Mouse (Mus musculus): ENCODE measurements around the gene Pank1.

Gene Pank1

DNA sequence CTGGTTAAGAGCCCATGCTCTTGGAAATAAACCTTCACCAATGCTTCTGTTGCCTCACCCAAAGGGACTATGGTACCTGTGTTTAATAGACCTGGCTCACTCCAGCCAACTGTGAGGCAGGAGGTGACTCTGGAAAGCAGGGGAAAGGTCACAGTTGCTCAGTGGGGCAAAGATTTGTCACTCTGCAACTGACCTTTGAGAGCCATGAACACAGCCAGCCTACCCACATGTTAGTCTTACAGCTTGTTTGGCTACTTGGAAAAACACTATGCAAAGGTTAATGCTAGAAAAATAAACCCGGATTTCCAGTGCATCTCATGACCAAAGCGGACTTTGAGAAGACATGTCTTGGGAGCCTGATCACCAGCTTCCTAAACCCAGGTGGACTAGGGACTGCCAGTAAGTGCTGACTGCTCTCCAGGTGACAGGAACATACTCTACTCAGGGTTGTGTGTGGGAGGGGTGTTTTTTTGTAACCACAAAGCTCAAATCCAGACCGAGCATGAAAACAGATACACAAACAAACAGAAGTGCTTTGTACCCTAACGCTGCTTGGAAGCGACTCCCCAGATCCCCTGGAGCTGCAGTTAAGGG lies 59.6 kb downstream of the Pank1 start:
- no peak for DNase-seq

DNA sequence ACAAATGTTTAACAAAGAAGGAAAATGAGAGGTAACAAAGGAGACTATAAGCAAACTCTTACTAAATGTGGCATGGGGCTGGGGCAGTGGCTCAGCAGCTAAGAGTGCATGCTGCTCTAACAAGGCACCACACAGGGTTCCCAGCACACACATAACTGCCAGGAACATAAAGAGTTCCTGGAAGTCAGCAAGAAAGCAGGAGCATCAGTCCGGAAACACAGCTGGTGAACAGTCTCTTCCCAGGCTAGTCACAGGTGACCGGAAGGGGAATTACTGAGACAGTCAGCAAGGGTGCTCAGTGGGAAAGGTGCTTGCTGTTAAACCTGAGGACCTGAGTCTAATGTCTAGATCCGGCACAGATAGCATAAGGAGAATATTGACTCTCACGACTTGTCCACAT lies 63.9 kb downstream of the Pank1 start:
- no peak for DNase-seq

DNA sequence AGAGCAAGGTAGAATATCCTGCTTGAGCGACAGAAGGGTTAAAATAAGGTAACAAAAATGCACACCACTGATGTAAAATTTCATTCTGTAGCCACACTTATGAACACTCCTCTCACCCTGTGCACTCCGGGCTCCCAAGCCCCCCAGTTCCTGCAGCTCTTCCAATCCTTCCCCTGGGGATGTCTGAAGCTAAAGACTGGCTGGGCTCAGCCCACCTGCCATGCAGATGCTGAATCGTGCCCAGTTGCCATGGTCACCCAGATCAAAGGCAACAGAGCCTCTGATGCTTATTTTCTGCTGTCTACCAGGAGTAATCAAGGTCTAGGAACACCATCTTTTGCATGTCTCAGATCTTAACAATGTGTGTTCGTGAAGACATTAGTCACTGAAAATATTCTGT lies 64.6 kb downstream of the Pank1 start:
- DNase-seq = no peak

DNA sequence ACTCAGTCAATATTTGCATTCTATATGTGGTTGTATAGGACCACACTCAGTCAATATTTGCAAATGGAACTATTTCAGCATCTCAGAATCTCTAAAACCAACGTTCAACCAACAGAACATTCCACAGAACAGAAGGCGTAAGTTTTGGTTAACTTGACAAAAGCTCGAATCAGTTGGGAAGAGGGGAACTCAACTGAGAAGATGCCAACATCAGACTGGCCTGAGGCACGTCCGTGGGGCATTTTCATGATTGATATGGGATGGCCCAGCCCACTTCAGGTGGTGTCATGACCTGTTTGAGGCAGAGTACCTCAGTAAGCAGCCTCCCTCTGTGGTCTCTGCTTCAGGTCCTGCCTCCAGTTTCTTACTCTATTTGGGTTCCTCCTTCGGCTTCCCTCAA lies 65.3 kb downstream of the Pank1 start:
- no peak for DNase-seq

DNA sequence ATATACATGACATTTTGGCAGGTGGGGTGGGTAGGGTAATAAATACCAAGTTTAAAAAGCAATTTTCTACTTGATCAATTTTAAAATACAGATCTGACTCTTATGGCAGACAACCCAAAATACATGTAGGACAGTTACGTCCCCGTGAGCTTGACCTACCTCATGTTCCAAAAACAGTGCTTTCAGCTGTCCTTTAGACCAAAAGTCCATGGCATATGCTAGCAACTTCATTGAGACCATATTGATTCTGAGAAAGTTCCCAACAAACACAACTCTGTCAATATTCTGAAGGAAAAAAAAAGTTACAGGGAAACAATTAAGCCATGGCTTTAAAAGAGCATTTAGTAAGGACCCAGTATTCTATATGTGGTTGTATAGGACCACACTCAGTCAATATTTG lies 65.7 kb downstream of the Pank1 start:
- DNase-seq = no peak

DNA sequence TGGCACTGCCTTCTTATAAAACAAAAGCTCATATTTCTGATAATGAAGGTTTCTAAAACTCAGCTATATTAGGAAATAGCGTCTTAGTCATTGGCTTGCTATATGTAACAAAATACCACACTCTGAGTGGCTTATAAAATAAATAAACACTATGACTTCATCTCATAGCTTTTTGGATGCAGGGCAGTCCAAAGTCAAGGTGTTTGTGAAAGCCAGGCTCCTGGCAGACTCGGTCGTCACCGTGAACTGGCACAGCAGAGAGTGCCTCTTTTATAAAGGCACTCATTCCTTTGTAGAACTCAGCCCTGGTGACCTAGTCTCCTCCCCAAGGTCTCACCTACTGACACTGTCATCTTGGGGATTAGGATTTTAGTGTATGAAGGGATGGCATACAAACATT lies 66.5 kb downstream of the Pank1 start:
- no peak for DNase-seq

DNA sequence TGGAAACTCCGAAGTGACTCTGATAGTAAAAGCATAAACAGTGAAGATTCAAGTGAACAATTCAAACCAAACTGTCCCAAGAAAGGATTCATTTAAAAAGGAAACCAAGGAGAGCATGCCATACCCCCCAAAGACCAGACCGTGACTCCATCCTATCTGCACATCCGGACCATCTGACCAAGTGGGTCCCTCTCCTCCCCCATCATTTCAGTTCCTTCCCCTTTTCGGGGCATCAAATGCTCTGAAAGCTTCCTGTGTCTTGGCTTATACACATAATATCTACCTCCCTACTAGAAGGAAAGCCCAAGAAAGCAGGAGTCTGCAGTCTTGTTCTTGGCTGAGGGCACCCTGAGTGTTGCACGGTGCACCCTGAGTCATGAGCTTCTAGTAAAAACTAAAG lies 72.1 kb downstream of the Pank1 start:
- no peak for DNase-seq

DNA sequence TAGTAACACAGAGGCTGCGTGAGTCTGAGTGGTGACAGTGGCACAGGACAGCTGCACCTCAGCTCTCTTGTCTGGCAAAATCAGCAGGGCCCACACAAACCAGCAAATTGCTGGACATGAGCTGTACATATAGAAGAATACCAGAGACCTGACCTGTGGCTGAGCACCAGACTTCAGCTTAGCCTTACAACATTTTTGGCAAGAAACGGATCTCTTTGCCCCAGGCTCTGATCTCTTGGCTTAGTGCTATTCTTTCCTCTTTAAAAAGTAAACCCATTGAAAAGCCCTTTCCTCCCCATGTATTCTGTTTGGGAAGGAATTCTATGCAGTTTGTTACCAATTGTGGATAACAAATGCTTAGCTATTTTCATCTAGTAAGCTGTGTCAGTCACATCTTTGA lies 74.2 kb downstream of the Pank1 start:
- DNase-seq = no peak

DNA sequence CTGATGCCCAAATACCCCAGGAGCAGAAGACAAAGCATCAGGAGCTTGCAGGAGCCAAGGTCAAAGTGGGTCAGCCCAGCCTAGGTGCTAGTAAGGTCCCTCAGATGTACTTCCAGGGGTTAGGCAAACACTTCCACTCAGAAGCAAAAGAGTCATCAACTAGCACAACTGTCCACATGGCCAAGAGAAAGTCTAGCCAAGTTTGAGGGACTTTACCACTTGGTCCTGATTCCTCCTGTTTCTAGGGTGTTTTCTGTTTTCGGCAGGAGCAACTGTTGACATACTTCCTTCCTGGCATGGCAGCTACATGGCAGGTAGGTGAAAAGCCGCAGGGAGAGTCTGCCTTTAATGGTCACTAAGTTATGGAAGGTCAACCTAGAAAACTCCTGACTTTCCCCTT lies 74.7 kb downstream of the Pank1 start:
- DNase-seq = no peak

DNA sequence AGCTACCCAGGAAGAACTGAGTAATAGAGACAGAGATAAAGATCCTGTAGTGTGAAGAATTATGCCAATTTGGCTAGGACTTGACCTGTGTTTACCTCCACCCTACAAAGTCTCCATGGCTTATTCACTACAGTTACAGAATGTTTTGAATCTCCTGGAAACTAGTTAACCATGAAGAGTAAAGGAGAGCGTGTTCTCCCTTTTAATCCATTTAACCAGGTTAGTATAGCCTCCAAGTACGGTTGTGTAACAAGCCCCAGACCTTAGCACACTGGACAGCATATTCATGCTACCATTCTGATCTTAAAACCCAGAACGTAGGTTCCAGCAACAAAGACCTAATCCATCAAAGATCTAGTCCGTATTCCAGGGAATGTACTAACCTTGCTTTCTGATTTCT lies 75.9 kb downstream of the Pank1 start:
- no peak for DNase-seq

DNA sequence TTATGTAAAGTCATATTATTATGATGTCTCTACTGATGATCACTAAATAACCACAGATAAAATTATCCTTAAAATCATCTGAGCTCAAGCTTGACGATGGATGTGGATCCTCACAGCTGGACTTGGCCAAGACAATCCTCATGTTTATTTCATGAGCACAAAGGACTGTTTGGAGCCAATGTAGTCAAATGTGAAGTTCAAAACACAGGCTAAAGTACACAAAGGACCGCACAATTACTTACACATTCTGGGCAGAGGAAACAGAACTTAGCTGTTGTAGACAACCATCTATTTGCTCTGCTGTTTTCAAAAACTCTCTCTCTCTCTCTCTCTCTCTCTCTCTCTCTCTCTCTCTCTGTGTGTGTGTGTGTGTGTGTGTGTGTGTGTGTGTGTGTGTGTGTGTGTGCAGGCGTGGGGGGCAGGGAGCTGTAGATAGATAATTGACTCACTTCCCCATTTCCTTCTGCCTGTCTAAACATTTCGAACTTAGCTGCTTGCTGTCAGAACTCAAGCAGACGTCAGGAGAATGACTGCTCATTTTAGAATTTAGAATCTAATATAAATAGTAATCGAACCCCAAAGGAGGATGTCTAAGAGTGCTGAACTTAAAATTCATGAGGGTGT lies 79.5 kb downstream of the Pank1 start:
- no peak for DNase-seq

DNA sequence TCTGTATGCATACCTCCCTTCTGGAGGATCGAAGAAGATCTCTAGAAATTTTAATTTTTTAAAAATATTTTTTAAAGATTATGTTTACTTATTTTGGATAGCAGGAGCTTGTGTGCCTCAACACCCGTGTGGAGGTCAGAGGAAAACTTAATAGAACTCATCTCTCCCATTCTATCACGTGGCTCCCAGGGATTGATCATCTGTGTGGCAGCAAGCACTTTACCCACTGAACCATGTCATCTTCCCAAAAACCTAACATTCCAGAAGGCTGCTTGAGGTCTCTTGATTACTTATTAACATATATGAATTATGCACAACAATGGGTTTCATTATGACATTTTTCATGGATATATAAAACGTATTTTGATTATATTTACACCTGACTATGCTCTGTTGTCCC lies 82.9 kb downstream of the Pank1 start:
- DNase-seq = no peak

DNA sequence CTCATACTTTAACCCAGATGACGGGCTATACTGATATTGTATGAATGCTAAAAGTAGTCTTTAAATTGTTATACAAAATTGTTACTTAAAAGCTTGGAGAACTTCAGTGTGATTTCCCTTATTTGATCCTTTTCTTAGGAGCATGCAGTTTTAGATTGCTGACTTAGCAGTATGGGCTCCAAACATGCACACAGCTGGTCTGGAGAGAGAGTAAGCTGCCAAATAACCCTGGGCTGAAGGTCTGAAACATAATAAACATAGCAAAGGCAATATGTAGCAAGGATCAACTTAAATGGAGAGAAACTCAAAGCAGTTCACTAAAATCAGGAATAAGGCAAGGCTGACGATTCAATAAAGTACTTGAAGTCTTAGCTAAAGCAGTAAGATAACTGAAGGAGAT lies 96.8 kb downstream of the Pank1 start:
- no peak for DNase-seq

DNA sequence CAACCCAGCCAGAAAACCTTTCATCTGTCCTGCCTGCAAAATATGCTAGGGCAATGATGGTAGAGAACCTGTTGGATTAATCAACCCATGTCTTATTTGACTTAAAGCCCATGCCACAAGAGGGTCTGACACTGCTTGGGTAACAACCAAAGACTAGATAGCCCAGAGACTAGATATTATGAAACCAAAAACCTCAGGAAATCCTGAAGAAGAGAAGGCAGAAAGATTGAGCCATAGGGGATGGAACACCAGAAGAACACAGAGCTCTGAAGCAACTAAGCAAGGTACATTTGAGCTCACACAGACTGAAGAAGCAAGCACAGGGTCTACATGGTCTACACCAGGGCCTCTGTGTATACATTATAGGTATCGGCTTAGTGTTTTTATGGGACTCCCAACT lies 100.3 kb downstream of the Pank1 start:
- DNase-seq = no peak

DNA sequence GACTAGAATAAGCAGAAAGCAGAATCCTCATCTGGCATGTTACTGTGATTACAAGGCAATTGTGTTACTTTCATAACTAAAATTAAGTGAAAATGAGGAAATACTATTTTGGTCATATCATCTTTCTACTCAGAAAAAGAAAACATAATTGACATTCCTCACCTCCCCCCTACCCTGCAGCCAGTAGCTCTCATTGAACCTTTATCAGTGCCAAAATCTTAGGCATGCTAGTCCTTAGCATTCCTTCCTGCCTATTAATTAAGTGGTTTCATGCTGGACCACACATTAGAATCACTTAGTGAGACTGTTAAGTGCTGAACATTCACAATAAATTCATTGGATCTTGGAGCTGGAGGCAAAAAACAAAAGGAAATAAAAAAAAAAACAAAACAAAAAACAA lies 101.2 kb downstream of the Pank1 start:
- no peak for DNase-seq

DNA sequence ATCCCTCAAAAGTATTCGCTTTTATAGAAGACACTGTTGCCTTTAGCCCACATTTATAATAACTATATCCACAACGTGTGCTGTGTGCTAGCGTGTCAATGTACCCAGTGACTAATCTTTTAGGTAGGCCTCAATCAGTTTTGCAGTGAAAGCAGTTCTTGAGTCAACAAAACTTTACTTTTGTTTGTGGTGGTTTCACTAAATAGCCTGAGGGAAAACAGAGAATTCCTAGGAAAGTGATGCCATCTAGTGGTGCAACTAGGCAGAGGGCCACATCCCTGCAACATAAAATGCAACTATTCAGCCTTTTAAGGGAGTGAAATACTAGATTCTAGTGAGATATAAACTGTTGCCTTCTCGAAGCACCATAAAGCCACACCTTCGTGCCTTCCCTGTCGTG lies 106.5 kb downstream of the Pank1 start:
- peak; percentile 9 for DNase-seq

DNA sequence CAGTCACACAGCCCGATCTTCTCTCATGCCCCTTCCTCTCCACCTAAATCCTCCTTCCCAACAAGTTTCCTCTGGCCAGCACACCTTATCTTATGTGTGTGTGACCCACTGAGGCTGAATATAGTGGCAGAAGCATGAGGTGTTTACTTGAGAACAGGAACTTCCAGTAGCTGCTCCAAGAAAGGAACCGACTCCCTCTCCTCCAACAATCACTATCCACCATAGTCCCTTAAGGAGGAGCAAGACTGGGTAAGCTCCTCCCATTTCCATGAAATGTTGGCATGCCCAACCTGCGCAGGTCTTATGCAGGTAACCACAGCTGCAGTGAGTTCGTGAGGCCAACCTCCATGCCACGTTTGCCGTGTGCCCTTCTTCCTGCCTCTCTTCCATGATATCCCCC lies 108.5 kb downstream of the Pank1 start:
- DNase-seq = no peak

DNA sequence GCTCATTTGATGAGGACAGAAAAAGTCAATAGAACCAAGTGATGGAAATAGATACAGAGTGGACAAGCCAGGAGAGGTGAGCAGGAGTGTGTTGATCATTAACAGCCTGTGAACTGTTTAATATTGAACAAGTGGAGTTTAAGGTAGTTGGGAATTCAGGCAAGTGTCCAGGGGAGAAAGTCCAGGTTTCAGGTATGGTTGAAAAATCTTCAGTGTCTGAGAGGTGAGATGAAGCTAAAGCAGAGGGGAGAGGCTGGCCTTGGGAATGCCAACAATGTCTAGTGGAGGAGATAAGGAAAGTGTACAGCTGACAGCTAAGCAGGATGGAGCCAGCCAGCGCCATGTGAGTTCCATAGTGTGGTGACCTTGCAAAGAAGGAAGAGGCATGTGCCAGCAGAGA lies 120.5 kb downstream of the Pank1 start:
- no peak for DNase-seq
